Mouse (Mus musculus) lung, postnatal 10 days (tissue): ENCODE results near the gene Wdr63.

Experiments
- DNase-seq: peaks from one replicate; pipeline ENCODE4 v3.0.0; 2021

Wdr63 gene

DNA sequence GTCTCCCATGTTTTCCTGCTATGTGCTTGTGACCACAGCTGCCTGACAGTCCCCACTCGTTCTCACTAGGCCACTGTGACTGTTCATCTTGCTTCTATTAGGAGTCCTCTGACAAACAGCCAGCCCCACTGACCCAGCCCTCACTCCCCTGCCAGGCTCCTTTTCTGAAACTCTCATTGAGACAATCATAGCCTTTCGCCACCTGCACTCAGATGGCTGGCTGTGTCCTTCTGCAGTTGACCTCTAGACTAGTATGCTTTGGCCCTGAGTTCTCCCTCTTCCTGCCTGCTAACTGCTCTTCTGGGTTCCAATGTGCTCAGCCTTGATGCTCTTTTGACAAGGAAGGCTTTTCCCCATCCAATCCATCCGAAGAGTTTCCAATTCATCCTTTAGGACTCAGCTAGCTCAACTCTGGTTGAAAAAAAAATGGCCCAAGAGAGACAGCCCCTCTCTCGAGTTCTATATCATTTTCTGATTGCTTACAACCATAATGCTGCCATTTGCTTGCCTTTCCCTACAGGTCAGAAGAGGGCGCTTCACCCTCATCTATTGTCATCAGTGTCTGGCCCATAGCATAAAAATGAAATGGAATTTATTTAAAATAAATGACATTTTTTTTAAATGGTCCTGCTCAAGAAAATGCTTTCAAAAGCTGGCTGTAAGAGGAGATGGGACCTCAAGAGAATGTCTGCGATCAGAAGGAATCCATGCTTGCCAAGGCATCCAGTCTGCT is 54.7 kb downstream of the Wdr63 start:
- no peak for DNase-seq

DNA sequence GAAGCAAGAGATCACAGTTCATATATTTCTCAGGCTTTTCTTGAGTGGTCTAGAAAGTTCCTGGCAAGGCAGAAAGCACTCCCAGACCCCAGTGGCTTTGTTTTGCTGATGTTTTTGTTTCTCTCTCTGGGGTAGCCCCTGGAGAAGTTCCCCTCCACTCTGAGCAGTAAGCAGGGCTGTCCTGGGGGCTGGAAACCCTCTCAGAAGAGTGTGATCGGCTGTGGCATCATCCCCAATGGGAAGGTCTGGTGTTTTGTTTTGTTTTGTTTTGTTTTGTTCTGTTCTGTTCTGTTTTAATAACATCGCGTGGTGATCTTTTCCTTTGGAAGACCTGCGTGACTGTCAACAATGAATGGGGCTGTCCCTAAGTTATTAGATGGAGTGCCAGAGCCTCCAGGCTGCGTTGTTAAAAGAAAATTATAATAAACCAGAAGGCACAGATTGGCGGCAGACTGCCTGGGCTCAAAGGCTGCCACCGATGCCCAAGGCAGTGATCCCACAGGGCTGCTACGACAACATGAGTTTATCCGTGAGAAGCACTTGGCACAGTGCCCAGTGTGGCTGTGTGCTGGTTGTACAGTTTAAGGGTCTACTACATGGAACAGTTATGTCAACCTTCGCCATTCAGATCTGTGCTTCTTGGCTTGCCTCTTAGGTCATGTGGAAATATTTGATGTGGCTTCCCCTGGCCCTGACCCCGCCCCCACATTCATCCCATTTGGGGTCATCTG is 56.5 kb downstream of the Wdr63 start:
- peak; percentile 44 for DNase-seq

DNA sequence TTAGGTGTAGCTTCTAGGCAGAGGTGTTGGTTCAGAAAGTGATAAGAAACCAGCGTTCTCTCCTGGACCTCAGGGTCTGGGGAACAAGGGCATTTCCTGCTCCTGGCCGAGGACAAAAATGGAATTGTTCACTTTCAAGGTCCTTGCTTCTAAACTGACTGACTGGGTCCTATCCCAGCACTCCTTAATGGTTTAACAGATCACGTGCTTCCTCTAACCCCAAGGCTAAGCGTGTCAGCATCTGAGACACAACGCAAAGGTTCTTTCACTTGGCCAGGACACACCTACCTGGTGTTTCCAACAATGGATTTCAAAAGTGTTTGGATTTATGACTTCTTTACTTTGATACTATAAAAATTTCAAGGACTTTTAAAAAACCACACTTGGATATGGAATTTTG is 58.0 kb downstream of the Wdr63 start:
- no peak for DNase-seq

- peak; percentile 88 for DNase-seq
These were observed 60.2 kb downstream of the Wdr63 start for GRCm38 (mm10) chr3:146047704-146048207.

GRCm38 (mm10) chr3:146046076-146046475 is 61.9 kb downstream of the Wdr63 start:
- no peak for DNase-seq

DNA sequence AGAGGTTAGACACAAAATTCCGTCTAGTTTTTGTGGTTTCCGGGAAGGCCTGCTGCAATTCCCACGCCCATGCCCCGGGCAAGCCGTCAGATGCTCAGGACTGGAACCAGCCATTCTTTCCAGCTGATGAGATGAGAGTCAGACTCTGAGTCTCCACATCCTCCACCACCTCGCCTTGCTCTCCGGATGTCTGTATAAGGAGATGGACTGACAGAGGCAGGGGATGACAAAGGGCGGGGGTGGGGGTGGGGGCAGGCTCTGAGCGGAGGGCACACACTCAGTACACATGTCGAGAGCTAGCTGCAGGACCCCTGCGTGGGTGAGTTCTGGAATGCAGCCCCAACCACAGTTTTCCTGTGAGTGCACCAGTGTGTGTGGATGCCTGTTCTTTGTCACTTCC is 63.0 kb downstream of the Wdr63 start:
- DNase-seq: peak; percentile 62

DNA sequence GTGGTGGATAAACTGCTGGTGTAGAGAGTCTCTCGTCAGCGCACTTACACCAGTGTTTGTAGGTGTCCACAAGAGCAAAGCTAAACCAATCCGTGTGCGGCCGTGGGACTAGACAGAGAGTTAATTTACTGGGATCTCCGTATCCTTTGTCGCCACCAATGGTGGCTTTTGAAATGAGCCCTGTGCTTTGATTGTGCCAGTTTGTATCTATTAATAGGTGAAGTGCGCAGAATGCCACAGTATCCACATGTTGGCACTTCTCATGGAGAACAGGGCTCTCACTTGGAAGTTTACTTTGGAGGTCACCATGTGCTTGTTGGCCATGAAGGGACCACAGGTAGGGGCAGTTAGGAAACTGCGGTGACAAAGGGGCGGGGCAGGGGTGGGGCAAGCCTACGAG is 66.5 kb downstream of the Wdr63 start:
- DNase-seq: no peak

GRCm38 (mm10) chr3:146039132-146039903 is 68.6 kb downstream of the Wdr63 start:
- DNase-seq: peak; percentile 36

GRCm38 (mm10) chr3:146037906-146038305 is 70.0 kb downstream of the Wdr63 start:
- no peak for DNase-seq

DNA sequence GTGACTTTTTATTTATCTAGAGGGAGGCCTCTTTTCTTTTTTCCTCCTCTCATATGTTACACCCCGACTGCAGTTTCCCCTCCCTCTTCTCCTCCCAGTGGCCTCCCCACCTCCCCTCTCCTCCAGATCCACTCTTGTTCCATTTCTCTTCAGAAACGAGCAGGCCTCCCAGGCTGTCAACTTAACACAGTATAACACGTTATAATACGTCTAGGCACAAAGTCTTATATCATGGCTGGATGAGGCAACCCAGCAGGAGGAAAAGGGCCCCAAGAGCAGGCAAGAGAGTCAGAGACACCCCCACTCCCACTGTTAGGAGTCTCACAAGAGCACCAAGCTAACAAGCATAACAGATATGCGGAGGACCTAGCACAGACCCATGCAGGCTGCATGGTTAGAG is 75.0 kb downstream of the Wdr63 start:
- DNase-seq: no peak

DNA sequence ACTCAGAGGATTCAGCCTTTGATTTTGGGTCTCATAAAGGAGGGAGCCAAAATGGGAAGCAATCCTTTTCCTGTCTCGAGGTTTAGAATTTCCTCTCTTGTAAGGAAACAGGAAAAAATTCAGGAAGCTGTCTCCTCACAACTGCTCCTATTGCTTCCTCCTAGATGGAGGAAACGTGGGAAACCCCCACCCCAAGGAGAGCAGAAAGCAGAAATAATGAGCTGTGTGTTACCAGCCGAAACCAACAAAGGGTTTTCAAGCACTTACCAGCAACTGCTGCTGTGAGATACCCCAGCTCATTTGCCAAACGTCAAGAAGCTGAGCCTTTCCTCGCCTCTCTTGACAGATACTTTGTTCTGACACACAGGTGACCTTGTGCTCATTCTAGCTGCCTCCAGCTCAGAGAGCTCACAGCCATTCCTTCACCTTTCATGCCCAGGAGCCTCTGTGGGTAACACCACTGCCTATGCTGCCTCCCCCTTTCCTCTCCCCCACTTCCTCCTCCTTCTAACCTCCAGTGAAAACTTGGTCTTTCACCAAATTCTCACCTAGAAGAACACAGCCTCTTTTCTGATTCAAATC is 77.6 kb downstream of the Wdr63 start:
- no peak for DNase-seq

DNA sequence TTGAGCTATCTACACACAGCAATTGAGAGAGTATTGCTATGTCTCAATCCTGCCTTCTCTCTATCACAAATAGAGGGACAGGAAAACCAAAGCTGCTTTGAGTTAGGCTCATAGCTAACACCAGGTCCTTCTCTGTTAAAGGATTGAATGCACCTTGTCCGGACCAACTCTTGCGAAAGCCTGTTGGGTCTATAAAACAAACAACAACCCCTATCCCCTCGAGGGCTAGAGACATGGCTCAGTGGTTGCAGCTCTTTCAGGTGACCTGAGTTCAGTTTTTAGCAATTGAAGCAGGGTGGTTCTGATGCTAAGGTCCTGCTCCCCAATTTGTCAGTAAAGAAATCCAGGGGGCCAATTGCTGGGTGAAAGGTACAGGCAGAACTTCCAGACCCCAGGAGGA is 78.7 kb downstream of the Wdr63 start:
- DNase-seq: no peak

DNA sequence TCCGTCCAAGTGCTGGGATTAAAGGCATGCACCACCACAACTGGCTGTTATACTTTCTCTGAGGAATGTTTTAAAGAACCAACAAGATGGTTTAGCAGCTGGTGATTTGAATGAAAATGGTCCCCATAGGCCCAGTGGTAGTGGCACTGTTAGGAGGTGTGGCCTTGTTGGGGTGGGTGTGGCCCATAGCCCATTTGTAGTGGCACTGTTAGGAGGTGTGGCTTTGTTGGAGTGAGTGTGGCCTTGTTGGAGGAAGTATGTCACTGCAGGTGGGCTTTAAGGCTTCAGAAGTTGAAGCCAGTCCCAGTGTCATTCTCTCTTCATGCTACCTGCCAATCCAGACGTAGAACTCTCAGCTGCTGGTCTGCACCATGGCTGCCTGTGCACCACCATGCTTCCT is 79.5 kb downstream of the Wdr63 start:
- no peak for DNase-seq

GRCm38 (mm10) chr3:146027116-146027515 is 80.8 kb downstream of the Wdr63 start:
- DNase-seq: peak; percentile 20

DNA sequence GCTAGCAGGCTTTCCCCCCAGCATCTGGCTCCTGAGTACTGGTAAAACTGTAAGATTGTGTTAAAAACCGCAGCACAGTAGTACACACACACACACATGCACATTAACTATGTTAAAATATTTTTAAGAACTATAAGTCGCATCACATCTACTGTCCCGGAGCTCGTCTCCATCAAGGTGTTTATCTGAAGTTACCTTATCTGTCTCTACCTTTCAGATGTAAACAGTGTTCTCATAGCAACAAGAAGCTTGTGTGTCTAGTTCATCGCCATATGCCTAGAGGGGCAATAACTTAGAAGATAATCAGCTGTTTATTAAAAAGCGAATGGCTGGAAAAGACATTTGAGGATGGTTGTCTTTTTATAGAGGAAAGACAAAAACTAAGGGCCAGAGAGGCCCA is 82.4 kb downstream of the Wdr63 start:
- no peak for DNase-seq

DNA sequence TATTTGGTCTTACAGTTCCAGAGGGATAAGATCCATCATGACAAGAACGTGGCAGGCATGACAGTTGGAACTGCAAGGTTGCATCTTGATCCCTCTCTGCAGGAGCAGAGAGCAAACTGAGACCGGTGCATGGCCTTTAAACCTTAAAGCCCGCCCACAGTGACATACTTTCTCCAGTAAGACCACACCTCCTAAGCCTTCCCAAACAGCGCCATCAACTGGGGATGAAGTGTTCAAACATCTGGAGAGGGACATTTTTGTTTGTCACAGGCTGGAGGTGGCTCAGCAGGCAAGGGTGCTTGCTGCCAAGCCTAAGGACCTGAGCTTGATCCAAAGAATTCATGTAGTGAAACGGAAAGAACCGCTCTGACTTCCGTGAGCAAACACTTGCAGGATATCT is 83.2 kb downstream of the Wdr63 start:
- peak; percentile 13 for DNase-seq

- DNase-seq: no peak
These were observed 85.7 kb downstream of the Wdr63 start for GRCm38 (mm10) chr3:146022232-146022631.

DNA sequence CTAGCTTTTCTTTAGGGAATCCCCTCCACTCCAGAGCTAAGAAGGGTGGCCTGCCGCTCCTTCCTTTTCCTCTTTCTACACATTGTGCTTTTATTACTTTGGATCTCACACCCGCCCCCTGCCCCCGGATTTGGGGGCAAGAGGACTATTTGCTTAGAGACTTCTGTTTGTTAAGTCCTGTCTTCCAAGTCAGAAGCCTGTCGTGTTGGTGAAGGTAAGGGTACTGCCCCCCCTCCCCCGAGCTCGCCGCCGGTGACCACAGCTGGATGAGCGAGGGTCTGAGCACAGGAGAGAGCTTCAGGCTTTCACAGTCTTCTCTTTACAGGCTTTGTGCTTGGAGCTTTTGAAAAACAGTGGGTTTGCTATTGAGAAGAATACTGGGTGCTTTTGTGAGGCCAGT is 90.4 kb downstream of the Wdr63 start:
- no peak for DNase-seq

- no peak for DNase-seq
These were observed 91.0 kb downstream of the Wdr63 start for GRCm38 (mm10) chr3:146016979-146017378.

GRCm38 (mm10) chr3:146014321-146014720 is 93.6 kb downstream of the Wdr63 start:
- no peak for DNase-seq

GRCm38 (mm10) chr3:146013490-146013889 is 94.4 kb downstream of the Wdr63 start:
- DNase-seq: no peak

GRCm38 (mm10) chr3:146011544-146012218 is 96.2 kb downstream of the Wdr63 start:
- DNase-seq: peak; percentile 32

DNA sequence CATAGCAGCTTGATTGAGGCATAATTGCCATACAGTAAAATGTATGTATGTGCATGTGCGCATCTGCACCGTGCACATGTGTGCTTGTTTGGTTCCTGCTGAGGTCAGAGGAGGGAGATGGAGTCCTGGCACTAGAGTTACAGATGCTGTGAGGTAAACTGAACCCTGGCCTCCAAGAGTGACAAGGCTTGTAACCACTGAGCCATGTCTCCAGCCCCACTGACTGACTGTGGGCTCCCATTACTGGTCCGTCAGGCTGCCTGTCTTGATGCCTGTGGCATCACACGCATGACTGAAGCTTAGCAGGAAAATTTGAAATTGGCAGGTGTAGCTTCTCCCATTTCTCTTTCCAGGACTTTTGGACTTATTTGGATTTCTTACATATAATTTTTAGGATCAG is 97.2 kb downstream of the Wdr63 start:
- DNase-seq: no peak
